Mouse (Mus musculus) megakaryocyte, adult 5-6 weeks (primary cell): ENCODE measurements at regions not wholly inside any gene's neighbourhood (a gene's known extent, or its start where the extent isn't known, plus 50 kb on each side); places are given as distances from the start of the nearest gene placed in this dataset.
"Not testable (repeated sequence)": the region's sequence is repeated elsewhere in the genome, so short reads cannot be mapped to it uniquely, and the experiment has no call there.

ENCODE experiments used
- ATAC-seq: 2 replicates; pipeline ENCODE4 v1.8.0; 2016; ENCODE audit warnings: mild to moderate bottlenecking, inconsistent platforms; ENCODE audit not compliant: poor library complexity, severe bottlenecking

GRCm38 (mm10) chr13:81008864-81009766, 125.9 kb downstream of the Arrdc3 start:
- ATAC-seq, result no peak

DNA sequence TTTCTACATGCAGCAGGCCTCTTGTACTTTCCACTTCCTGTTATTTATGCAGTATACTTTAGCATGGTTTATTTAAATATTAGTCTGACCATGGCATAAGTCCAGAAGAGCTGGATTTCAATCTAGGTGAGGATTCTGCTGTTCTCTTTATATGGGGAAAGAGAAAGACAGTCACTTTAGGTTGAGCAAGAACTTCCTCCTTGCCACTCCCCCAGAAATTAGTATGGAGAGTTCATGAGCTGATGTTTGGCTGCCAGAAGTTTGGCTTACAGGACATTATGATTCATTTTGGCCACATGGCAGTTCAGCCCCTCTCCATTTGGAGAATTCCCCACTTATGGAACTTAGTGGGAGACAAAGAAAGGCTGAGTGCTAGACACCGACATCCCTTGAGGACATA, 130.8 kb downstream of the Arrdc3 start:
- peak; percentile 65 for ATAC-seq

DNA sequence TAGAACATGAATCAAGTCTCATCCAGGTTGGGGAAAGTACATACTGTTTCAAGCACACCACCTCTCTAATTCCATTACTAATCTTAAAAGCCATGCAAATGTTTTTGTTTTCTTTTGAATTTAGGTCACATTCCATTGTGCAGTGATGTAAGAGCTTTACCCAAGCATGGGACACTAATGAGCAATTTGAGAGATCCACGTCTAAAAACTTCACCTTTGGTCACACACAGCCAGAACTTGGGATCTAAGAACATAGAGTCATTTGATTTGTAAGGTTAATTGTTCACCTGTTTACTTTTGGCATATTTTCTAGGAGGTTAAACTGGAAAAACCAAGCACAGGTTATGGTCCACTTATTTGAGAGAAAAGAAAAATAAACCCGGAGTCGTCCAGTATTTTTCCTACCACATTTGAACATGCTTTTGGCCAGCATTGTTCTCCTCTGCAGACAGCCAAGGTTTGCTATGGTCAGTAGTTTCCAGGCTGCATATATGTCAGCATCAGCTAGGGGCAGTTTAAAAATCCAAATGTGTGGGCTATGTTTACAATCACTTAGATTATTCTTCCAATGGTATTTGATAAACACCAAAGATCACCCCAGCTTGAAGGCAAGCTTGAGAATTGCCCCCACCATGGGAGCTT, 137.0 kb downstream of the Arrdc3 start:
- ATAC-seq, result no peak

- ATAC-seq, result no peak
Measured at GRCm38 (mm10) chr13:81020811-81021210, 137.6 kb downstream of the Arrdc3 start.

- peak; percentile 62 for ATAC-seq
Measured at GRCm38 (mm10) chr13:81022410-81022809, 139.2 kb downstream of the Arrdc3 start.

DNA sequence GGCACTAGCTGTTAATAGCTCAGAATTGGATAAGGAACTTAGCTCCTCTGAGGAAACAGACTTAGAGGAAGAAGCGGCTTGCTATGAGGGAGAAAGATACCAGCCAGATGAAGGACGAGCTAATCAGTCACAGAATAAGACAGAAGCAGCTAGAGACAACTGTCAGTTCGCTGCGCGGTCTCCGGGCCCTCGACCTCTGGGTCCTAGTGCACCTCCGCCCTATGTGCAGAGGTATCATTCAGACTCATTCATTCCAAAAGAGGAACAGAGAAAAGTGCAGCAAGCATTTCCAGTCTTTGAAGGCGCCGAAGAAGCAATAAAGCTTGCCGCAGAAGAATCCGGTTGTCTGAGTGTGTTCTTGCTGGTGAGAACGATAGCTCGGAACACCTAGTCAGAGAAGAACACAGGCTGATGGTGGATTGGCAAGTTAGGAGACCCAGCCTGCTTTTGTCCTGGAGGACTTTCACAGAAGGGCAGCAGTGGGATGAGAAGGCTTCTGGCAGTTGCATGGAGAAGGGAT, 142.1 kb downstream of the Arrdc3 start:
- not testable (repeated sequence) for ATAC-seq

DNA sequence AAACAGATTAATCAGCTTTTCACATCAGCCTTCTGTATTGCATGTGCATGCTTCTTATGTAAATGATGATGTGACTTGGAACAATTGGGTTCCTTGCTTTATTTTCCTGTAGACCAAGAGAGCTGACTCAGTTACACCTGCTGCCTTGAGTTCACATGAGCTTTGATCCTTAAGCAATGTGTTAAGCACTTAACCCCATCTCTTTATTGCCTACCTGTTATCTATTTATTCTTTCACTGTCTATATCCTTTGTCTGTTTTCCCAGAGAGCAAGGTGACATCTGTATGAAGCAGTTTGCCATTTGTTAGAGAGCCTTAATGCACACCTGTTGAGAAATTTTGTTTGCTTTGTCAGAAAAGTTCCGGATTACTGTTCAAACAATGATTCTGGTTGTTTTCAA, 154.1 kb downstream of the Arrdc3 start:
- no peak for ATAC-seq

DNA sequence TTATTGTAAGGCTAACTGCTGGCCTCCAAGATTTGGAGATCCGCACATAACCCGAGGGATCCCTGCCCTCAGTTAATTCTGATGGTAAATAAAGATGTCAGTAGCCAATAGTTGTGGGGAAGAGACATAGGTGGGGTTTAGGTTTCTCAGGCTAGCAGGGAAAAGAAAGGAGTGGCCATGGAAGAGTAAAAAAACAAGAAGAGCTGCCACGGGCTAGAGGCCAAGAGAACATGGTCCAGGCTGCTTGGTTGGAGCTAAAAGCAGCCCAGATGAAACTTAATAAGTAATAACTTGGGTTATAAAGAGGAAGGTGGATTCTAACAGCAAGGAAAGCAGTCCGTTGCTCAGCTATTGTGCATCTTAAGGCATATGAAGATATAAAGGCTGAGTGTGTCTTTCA, 155.6 kb downstream of the Arrdc3 start:
- ATAC-seq, result no peak

- ATAC-seq, result no peak
Measured at GRCm38 (mm10) chr13:81040494-81040893, 157.3 kb downstream of the Arrdc3 start.

DNA sequence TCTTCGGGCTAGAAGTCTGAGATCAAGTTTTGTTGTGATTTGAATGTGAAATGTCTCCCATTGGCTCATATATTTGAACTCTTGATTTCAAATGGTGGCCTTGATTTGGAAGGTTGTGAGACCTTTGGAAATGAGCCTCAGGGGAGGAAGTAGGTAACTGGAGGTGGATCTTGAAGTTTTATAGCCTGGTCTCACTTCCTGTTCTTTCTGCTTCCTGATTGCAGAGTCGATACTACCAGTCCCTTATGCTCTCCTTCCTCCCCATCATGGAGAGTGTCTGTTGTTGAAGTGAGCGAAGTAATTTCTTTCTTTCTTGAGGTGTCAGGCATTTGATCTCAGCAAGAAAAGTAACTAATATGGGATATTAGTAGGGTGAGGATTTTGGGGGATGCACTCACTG, 158.5 kb downstream of the Arrdc3 start:
- ATAC-seq, result peak; percentile 81
